In the genomic region with DNA sequence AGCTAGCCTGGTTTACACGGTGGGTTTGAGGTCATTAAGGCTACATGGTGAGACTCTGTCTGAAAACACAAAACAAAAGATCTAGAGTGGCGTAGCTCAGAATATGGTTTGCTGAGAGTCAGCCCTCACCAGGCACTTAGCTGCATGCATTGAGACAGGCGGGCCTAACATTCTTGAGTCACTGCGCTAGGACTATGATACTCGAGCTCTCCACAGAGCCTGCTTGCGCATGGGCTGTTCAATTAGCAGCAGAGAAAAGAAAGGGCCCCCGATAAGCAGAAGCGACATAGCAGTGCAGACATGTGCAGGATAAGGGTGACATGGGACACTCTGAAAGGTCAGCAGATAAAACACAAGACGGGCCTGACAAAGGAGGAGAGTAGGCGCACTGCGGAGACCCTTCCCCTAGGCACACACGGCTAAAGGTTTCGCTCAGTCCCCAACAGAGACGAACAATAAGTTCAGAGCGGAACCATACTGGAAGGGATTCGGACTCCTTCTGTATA, we compare ENCODE assay signal across 9 mouse cellular contexts.
DNase-seq lines count a peak whose midpoint lies in the region; ATAC-seq and TF ChIP-seq lines count a peak whose summit lies in the region.
"Had no signal": no experiment of that assay in that cellular context is flagged by ENCODE, and none has a peak within 500 bp of the region (broad histone marks: within the 10 kb centered on the region; RNA-seq: fewer than 3 reads in every experiment).

No protein-coding gene starts in this region.

- DNase-seq in lung, postnatal 0 days (ENCODE audit: low spot score): no peak
- DNase-seq in lung, postnatal 10 days: no peak
- DNase-seq in forebrain, embryonic 11.5 days (ENCODE audit: low spot score): peak; percentile 65
- peak; percentile 57 for DNase-seq in retina, embryonic 14.5 days (ENCODE audit: low spot score)
- DNase-seq in left cerebral cortex, postnatal 10 days (ENCODE audit: extremely low spot score in 1 of 2, low spot score in 2 of 2): no peak
- DNase-seq in layer of hippocampus, adult 9-11 months: no peak
- DNase-seq: kidney, adult 9 months had no signal

- H3K9ac ChIP-seq in lung, postnatal 0 days (replicated peaks; ENCODE audit: low read depth): no peak overlapping the region
- H3K9ac ChIP-seq in forebrain, embryonic 11.5 days (ENCODE audit: low read length): peak overlapping the region; percentile 39
- no peak overlapping the region for H3K9ac ChIP-seq in intestine, embryonic 16.5 days (ENCODE audit: low read depth, low read length)
- H3K9ac ChIP-seq: liver, embryonic 15.5 days had no signal

- TF ChIP-seq CTCF in lung, postnatal 0 days (IDR thresholded peaks at IDR 0.05): no peak

- no peaks in the 10 kb centered on the region for H3K27me3 ChIP-seq in lung, postnatal 0 days (replicated peaks; ENCODE audit: insufficient read depth, low read length)
- no peaks in the 10 kb centered on the region for H3K27me3 ChIP-seq in forebrain, embryonic 11.5 days (ENCODE audit: control insufficient read depth, insufficient read depth, low read length)
- H3K27me3 ChIP-seq in intestine, embryonic 16.5 days (replicated peaks; ENCODE audit: control insufficient read depth, insufficient read depth, low read length): no peaks in the 10 kb centered on the region
- H3K27me3 ChIP-seq: liver, embryonic 15.5 days had no signal

- WGBS in lung, postnatal 0 days: 49% methylated on average over 16 of the region's 16 CpGs
- 12% methylated on average over 16 of the region's 16 CpGs for WGBS in forebrain, embryonic 11.5 days
- 59% methylated on average over 16 of the region's 16 CpGs for WGBS in intestine, embryonic 16.5 days

- H3K4me3 ChIP-seq in lung, postnatal 0 days (ENCODE audit: low read depth, low read length): no peak overlapping the region; the same call in 1 of the 2 replicates
- peak overlapping the region; percentile 15; the same call in 1 of the 2 replicates for H3K4me3 ChIP-seq in forebrain, embryonic 11.5 days (ENCODE audit: low read depth, low read length)
- no peak overlapping the region for H3K4me3 ChIP-seq in intestine, embryonic 16.5 days (ENCODE audit: low read length)
- H3K4me3 ChIP-seq: liver, embryonic 15.5 days had no signal

- H3K36me3 ChIP-seq in lung, postnatal 0 days (ENCODE audit: insufficient read depth, low read length): no peaks in the 10 kb centered on the region
- no peaks in the 10 kb centered on the region for H3K36me3 ChIP-seq in forebrain, embryonic 11.5 days (ENCODE audit: control insufficient read depth, insufficient read depth, low read length)
- H3K36me3 ChIP-seq in intestine, embryonic 16.5 days (ENCODE audit: control insufficient read depth, insufficient read depth, low read length): no peaks in the 10 kb centered on the region
- H3K36me3 ChIP-seq: liver, embryonic 15.5 days had no signal

- no peak overlapping the region for H3K27ac ChIP-seq in lung, postnatal 0 days (ENCODE audit: low read length)
- H3K27ac ChIP-seq in forebrain, embryonic 11.5 days (ENCODE audit: low read depth, low read length): peak overlapping the region; percentile 88
- H3K27ac ChIP-seq in intestine, embryonic 16.5 days (ENCODE audit: low read length): no peak overlapping the region
- H3K27ac ChIP-seq: liver, embryonic 15.5 days had no signal

- no peaks in the 10 kb centered on the region for H3K4me1 ChIP-seq in lung, postnatal 0 days (ENCODE audit: insufficient read depth, low read depth, low read length)
- H3K4me1 ChIP-seq in forebrain, embryonic 11.5 days (replicated peaks; ENCODE audit: control insufficient read depth, insufficient read depth, low read length): peaks cover 12% of the 10 kb centered on the region; the same call in 1 of the 2 replicates
- H3K4me1 ChIP-seq in intestine, embryonic 16.5 days (ENCODE audit: control insufficient read depth, insufficient read depth, low read length): no peaks in the 10 kb centered on the region
- H3K4me1 ChIP-seq: liver, embryonic 15.5 days had no signal

- ATAC-seq in lung, postnatal 0 days: 0 out of 2 replicates have a peak, but pooled peaks have one; percentile 23
- peak; percentile 74 for ATAC-seq in forebrain, embryonic 11.5 days (replicated peaks; ENCODE audit: low FRiP score)
- peak; percentile 67 for ATAC-seq in intestine, embryonic 16.5 days

- H3K9me3 ChIP-seq in lung, postnatal 0 days (ENCODE audit: low read length): no peaks in the 10 kb centered on the region
- no peaks in the 10 kb centered on the region; the same call in 1 of the 2 replicates for H3K9me3 ChIP-seq in forebrain, embryonic 11.5 days (ENCODE audit: control insufficient read depth, low read length)
- H3K9me3 ChIP-seq in intestine, embryonic 16.5 days (ENCODE audit: control insufficient read depth, low read length): 0 out of 2 replicates have a peak, but pooled peaks cover 8% of the 10 kb centered on the region
- H3K9me3 ChIP-seq: liver, embryonic 15.5 days had no signal

- intact Hi-C loops in left cerebral cortex, postnatal 10 days (cut with DNase I): no loop called here

- H3K4me2 ChIP-seq in lung, postnatal 0 days (replicated peaks; ENCODE audit: low read depth, low read length): peak overlapping the region; percentile 42; the same call in 1 of the 2 replicates
- H3K4me2 ChIP-seq in forebrain, embryonic 11.5 days (ENCODE audit: low read depth, low read length, severe bottlenecking): peak overlapping the region; percentile 46
- H3K4me2 ChIP-seq in intestine, embryonic 16.5 days (ENCODE audit: low read depth, low read length): no peak overlapping the region
- H3K4me2 ChIP-seq: liver, embryonic 15.5 days had no signal

- TF ChIP-seq EP300 in lung, postnatal 0 days (IDR thresholded peaks at IDR 0.05): no peak

Comparison
In these comparisons a context has a peak if more than half of its experiments do, and no peak if none do; other contexts are left out.
1. ATAC-seq: peak in every context shown above with its lines; median percentile 74 in forebrain, embryonic 11.5 days; 67 in intestine, embryonic 16.5 days; 23 in lung, postnatal 0 days.
2. DNase-seq: peak in forebrain, embryonic 11.5 days (single experiment) and retina, embryonic 14.5 days (single experiment); none in lung, postnatal 0 days (single experiment), lung, postnatal 10 days (single experiment), left cerebral cortex, postnatal 10 days (0 of 2) and layer of hippocampus, adult 9-11 months (single experiment).